Mouse (Mus musculus): ENCODE data around the gene Entpd3. TPM values are rescaled to one million over a fixed set of nuclear protein-coding genes. Genes with fewer than 3 reads are reported as not detected.

Gene Entpd3
- total RNA-seq, 2 experiments from 2014 or later, result 5.6 to 8.0 TPM

- DNase-seq (ENCODE audit: low spot score in 2 of 2), result peak; percentile 85 to 89
- intact Hi-C loops (cut with DNase I), result loop anchor here (2.0 to 10.0 kb wide), 4 partner anchors 174 to 639 kb away; no protein-coding TSS in a partner anchor
Measured at GRCm38 (mm10) chr9:120602839-120603511, 63.4 kb downstream of the Entpd3 start.

- intact Hi-C loops (cut with DNase I), result loop anchor here (2.0 to 10.0 kb wide), 4 partner anchors 174 to 639 kb away; no protein-coding TSS in a partner anchor
- DNase-seq (ENCODE audit: low spot score in 2 of 2), result no peak
Measured at GRCm38 (mm10) chr9:120603512-120603908, 63.9 kb downstream of the Entpd3 start.

GRCm38 (mm10) chr9:120603956-120604355 lies 64.3 kb downstream of the Entpd3 start:
- DNase-seq (ENCODE audit: low spot score in 2 of 2), result no peak
- intact Hi-C loops (cut with DNase I), result loop anchor here (2.0 to 10.0 kb wide), 4 partner anchors 173 to 638 kb away; no protein-coding TSS in a partner anchor

GRCm38 (mm10) chr9:120611055-120611454 lies 71.4 kb downstream of the Entpd3 start:
- no peak for DNase-seq (ENCODE audit: low spot score in 2 of 2)
- intact Hi-C loops (cut with DNase I), result no loop called here

- intact Hi-C loops (cut with DNase I), result no loop called here
- DNase-seq (ENCODE audit: low spot score in 2 of 2), result no peak
Measured at GRCm38 (mm10) chr9:120614059-120614458, 74.4 kb downstream of the Entpd3 start.

Other genes with a start within 250 kb of the Entpd3 start
- 10 to 100 TPM; 82.1 to 89.5 TPM for gene Myrip, start 238.3 kb upstream of the Entpd3 start, total RNA-seq (2021)
- 100 to 1,000 TPM; 149 to 162 TPM for gene Eif1b, start 47.6 kb upstream of the Entpd3 start, total RNA-seq (2021)
- gene Rpl14, start 31.6 kb downstream of the Entpd3 start, total RNA-seq (2021), result 100 to 1,000 TPM; 263 to 301 TPM

Measured in left cerebral cortex, postnatal 36 days (tissue).